In the genomic region with DNA sequence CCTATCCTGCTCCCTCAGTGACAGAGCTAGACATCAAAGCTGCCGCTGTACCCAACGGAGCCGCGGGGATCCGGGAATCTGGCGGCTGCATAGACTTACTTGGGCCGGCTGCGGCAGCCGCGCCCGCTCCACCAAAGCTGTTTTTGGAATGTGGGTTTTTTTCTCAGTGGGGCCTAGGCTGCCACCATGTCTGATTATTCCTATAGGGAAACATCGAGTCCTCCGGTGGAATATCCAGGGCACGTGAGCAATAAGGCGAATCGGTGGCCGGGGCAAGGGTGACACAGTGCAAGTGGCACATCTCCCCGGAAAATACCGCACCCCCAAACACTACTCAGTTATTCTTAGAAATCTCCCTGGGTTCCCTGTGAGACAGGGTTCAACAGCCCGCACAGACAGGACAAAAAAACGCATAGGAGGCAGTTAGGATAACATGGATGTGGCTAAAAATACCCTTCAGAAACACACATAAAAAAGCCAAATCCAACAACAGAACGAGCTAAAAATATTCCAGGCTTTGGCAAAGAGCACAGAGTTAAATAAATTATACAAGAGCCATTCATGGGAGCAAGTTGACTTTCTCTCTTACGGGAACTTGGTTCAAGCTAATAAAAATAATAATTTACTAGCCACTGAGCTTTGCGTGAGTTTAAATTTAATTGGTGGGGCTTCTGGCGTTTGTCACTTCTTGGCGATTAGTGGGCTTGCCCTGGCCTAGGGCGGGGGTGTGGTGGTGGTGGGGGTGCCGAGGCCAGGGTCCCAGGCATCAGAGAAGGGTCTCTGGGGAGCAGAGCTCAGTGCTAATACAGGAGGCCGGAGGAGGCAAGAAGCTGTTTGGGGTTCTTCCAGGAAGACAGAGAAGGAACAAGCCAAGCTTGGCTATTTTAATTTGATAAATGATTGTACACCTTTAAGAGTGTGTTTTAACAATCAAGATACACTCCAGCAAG, we compare ENCODE assay signal across 8 mouse cellular contexts. TPM values are rescaled to one million over a fixed set of nuclear protein-coding genes. Genes with fewer than 3 reads are reported as not detected.
A peak's percentile ranks its signal among the peaks of the same experiment; 100 is the strongest.
DNase-seq lines count a peak whose midpoint lies in the region; ATAC-seq lines count a peak whose summit lies in the region.

No protein-coding gene starts in this region.

- peak overlapping the region; percentile 68 for H3K4me2 ChIP-seq in heart, embryonic 12.5 days
- H3K4me2 ChIP-seq in hindbrain, embryonic 15.5 days, result peak overlapping the region; percentile 95

- H3K4me1 ChIP-seq in heart, embryonic 12.5 days (replicated peaks), result peaks cover 75% of the 10 kb centered on the region
- peaks cover 82% of the 10 kb centered on the region for H3K4me1 ChIP-seq in hindbrain, embryonic 15.5 days (replicated peaks)
- H3K4me1 ChIP-seq in midbrain, embryonic 10.5 days, result peaks cover 90% of the 10 kb centered on the region

- peak overlapping the region; percentile 28 for H3K4me3 ChIP-seq in heart, embryonic 12.5 days
- H3K4me3 ChIP-seq in hindbrain, embryonic 15.5 days, result peak overlapping the region; percentile 82
- peak overlapping the region; percentile 98 for H3K4me3 ChIP-seq in midbrain, embryonic 10.5 days

- peak overlapping the region; percentile 92 for H3K27ac ChIP-seq in heart, embryonic 12.5 days (ENCODE audit: poor library complexity, severe bottlenecking)
- H3K27ac ChIP-seq in hindbrain, embryonic 15.5 days (replicated peaks), result peak overlapping the region; percentile 99
- H3K27ac ChIP-seq in midbrain, embryonic 10.5 days (replicated peaks), result peak overlapping the region; percentile 100

- intact Hi-C loops in heart, postnatal 14 days (cut with DNase I), result loop anchor here (2.0 kb wide), 1 partner anchor 20 kb away; no protein-coding TSS in a partner anchor

- no peaks in the 10 kb centered on the region for H3K27me3 ChIP-seq in heart, embryonic 12.5 days (replicated peaks)
- no peaks in the 10 kb centered on the region for H3K27me3 ChIP-seq in hindbrain, embryonic 15.5 days
- no peaks in the 10 kb centered on the region for H3K27me3 ChIP-seq in midbrain, embryonic 10.5 days (ENCODE audit: low read depth, poor library complexity, severe bottlenecking)

- peak overlapping the region; percentile 67 for H3K9ac ChIP-seq in heart, embryonic 12.5 days
- peak overlapping the region; percentile 98 for H3K9ac ChIP-seq in hindbrain, embryonic 15.5 days

- H3K9me3 ChIP-seq in heart, embryonic 12.5 days (replicated peaks), result no peaks in the 10 kb centered on the region
- no peaks in the 10 kb centered on the region for H3K9me3 ChIP-seq in hindbrain, embryonic 15.5 days
- H3K9me3 ChIP-seq in midbrain, embryonic 10.5 days (replicated peaks), result no peaks in the 10 kb centered on the region

- no peak for DNase-seq in heart, postnatal 14 days
- DNase-seq in embryo, embryonic 9.5 days (ENCODE audit: extremely low spot score), result peak; percentile 63
- peak; percentile 79 for DNase-seq in midbrain, embryonic 10.5 days (ENCODE audit: low spot score)
- DNase-seq in adrenal gland, postnatal 14 days, result no peak
- no peak for DNase-seq in cerebellum, adult 8-10 months

- no peak for ATAC-seq in heart, embryonic 12.5 days (ENCODE audit: insufficient number of reproducible peaks, low FRiP score)
- no peak for ATAC-seq in hindbrain, embryonic 15.5 days (ENCODE audit: low FRiP score, low read depth)
- ATAC-seq in erythroid progenitor cell, adult 5-6 weeks (replicated peaks; ENCODE audit: low FRiP score, poor library complexity, severe bottlenecking), result no peak

- 9% methylated on average over 29 of the region's 29 CpGs for WGBS in heart, embryonic 12.5 days
- WGBS in hindbrain, embryonic 15.5 days, result 10% methylated on average over 29 of the region's 29 CpGs
- 16% methylated on average over 29 of the region's 29 CpGs for WGBS in midbrain, embryonic 10.5 days

- H3K36me3 ChIP-seq in heart, embryonic 12.5 days, result no peaks in the 10 kb centered on the region
- no peaks in the 10 kb centered on the region for H3K36me3 ChIP-seq in hindbrain, embryonic 15.5 days
- peaks cover 40% of the 10 kb centered on the region for H3K36me3 ChIP-seq in midbrain, embryonic 10.5 days

RNA-seq across cellular contexts. Expression of gene Bahcc1, which starts 8.5 kb away (rescaled TPM):
- polyA plus RNA-seq in heart, embryonic 12.5 days (2016; fragmentation: Nextera tagmentation; extraction: Ambion mirVana), result 6.5 and 7.6 TPM in 2 replicates
- total RNA-seq in heart, postnatal 14 days (2021), result 10 to 100 TPM in 1 of 2 experiments, 1 to 10 TPM in 1; 7.8 to 10.0 TPM
- polyA plus RNA-seq in hindbrain, embryonic 15.5 days (2015; fragmentation: Nextera tagmentation; extraction: Ambion mirVana), result 11.5 and 12.5 TPM in 2 replicates
- 14.3 and 16.6 TPM in 2 replicates for polyA plus RNA-seq in midbrain, embryonic 10.5 days (2016; fragmentation: Nextera tagmentation; extraction: Ambion mirVana)
- 2.5 and 2.9 TPM in 2 replicates for total RNA-seq in erythroid progenitor cell, adult 5-6 weeks (2015; ENCODE audit: low replicate concordance)
- total RNA-seq in erythroid progenitor cell, adult 5-6 weeks (2017; ENCODE audit: low replicate concordance), result 1.4 TPM in 2 replicates
- 12.4 and 17.2 TPM in 2 replicates for total RNA-seq in adrenal gland, postnatal 14 days (2021)

Comparison
In these comparisons a context has a peak if more than half of its experiments do, and no peak if none do; other contexts are left out.
1. H3K4me3 ChIP-seq: peak in every context shown above with its lines; median percentile 98 in midbrain, embryonic 10.5 days; 82 in hindbrain, embryonic 15.5 days; 28 in heart, embryonic 12.5 days.
2. DNase-seq: peak in embryo, embryonic 9.5 days (single experiment) and midbrain, embryonic 10.5 days (single experiment); none in heart, postnatal 14 days (0 of 2), adrenal gland, postnatal 14 days (single experiment) and cerebellum, adult 8-10 months (single experiment).
3. Peak in every context shown above with its lines, with median percentiles within 50 percentile points of each other: H3K27ac ChIP-seq.